Mouse (Mus musculus) testis, adult 2 months (tissue): Measurements from ENCODE around the gene Pck2.

Experiments
- CTCF ChIP-seq: fragments of 200-500 bp; IDR thresholded peaks from 2 replicates; pipeline ENCODE4 v1.5.1; 2012; ENCODE audit warnings: low read depth, mild to moderate bottlenecking, inconsistent platforms, low read length, moderate library complexity; ENCODE audit not compliant: control insufficient read depth, insufficient read depth, insufficient replicate concordance
- POLR2A ChIP-seq: fragments of 200-500 bp; IDR thresholded peaks from 2 replicates; pipeline ENCODE4 v1.6.1; 2012; ENCODE audit warnings: low read depth, mild to moderate bottlenecking, inconsistent platforms, low read length, moderate library complexity; ENCODE audit not compliant: control insufficient read depth

GRCm38 (mm10) chr14:55584702-55585565 lies 44.9 kb downstream of the Pck2 start, which contains the start of gene Emc9:
- TF ChIP-seq POLR2A (peak; percentile 38; the same call in 1 of the 2 replicates), CTCF (no peak)
